Mouse (Mus musculus) left cerebral cortex, postnatal 25 days (tissue): ENCODE measurements around the gene Tob2. TPM values are rescaled to one million over a fixed set of nuclear protein-coding genes. Genes with fewer than 3 reads are reported as not detected.

Experiments
- DNase-seq, 2 experiments: peaks; one replicate each; pipeline ENCODE4 v3.0.0; 2022; ENCODE audit warnings: low spot score in 2 of 2, mixed read lengths in 1 of 2
- intact Hi-C: fragments of 180-260 bp; cut with DNase I; formaldehyde crosslinking; loops from one replicate; pipeline ENCODE4 v1.15.1; 2025
- total RNA-seq, 2 experiments: library from RNA; stranded (reverse); gene quantifications; 2 replicates each; pipeline ENCODE4 v1.2.3; 2021

The Tob2 gene
- total RNA-seq, 2 experiments from 2014 or later: 25.5 to 27.2 TPM

DNA sequence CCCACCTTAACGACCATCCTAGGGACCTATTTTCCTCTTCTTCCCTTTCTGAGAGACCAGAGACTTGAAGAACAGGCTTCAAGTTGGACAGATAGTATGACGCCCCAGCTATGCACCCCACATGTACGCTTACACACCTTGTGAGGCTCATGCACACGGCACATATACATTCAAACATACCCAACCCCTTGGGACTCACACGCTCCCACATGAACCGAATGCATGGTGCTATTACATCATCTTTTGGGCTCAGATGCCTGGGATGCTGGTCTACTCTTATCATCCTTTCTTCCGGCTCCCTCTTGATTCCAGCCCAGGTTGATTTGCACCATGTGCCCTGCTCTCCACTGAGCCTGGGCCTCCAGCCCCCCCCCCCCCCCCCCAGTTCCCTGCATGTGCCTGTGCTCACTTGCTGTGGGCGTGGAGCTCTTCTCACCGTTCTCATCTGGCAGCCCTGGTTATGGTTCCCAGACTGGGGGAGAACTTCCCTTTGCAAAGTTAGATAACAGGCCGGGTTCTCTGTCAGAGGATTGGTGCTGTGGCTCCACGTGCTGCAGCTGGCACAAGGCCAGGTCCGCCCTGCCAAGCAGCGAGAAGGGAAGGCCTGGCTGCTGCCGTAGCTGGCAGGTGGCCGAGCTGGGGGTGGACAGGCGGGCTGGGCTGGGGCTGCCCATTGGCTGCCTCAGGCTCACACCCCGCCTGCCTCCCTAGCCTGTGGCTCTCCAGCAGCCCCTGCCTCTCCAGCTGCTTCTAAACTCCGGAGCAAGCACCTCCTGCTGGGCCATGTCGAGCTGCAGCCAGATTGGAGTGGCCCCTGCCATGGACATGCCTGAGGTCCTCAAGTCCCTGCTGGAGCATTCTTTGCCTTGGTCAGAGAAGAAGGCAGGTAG is 56.4 kb downstream of the Tob2 start, which contains the start of gene Tef:
TSS of gene Tef (plus strand) at position 421 of the 890 bp plus-strand sequence.
- DNase-seq: peak; percentile 100
- intact Hi-C loops: loop anchor here (1.0 kb wide), 1 partner anchor 8 kb away; no protein-coding TSS in a partner anchor

DNA sequence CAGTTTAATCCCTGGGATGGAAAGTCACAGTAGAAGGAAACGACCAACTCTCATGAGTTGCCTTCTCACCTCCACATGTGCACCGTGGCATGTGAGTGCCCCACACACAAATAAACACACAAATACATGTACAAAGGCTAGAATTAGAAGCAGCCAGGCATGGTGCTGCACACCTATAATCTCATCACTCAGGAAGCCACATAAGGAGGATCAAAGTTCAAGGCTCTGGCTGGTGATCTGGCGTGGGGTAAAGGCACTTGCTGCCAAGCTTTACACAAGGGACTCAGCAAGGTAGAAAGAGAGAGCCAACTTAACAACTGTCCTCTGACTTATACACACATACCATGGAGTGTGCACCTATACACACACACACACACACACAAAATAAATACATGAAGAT is 58.2 kb downstream of the Tob2 start:
- no peak for DNase-seq
- intact Hi-C loops: no loop called here

- no peak for DNase-seq
- intact Hi-C loops: no loop called here
Measured at GRCm38 (mm10) chr15:81798421-81798820, 60.2 kb downstream of the Tob2 start.

Other genes starting within 250 kb of the Tob2 start
- 10 to 100 TPM; 30.2 to 34.0 TPM for gene L3mbtl2, start 194.9 kb downstream of the Tob2 start, total RNA-seq
- gene Chadl, start 161.5 kb downstream of the Tob2 start, total RNA-seq: 10 to 100 TPM; 16.2 to 20.7 TPM
- 100 to 1,000 TPM; 174 to 178 TPM for gene Zc3h7b, start 113.7 kb downstream of the Tob2 start, total RNA-seq
- gene Rangap1, start 113.3 kb downstream of the Tob2 start, total RNA-seq: 100 to 1,000 TPM; 210 to 216 TPM
- 100 to 1,000 TPM; 220 to 246 TPM for gene Tef, start 56.4 kb downstream of the Tob2 start, total RNA-seq
- gene Phf5a, start 13.1 kb upstream of the Tob2 start, total RNA-seq: 10 to 100 TPM; 33.7 to 34.7 TPM
- gene Aco2, start 13.5 kb upstream of the Tob2 start, total RNA-seq: 100 to 1,000 TPM; 423 to 442 TPM
- 10 to 100 TPM; 49.8 to 56.5 TPM for gene Polr3h, start 67.4 kb upstream of the Tob2 start, total RNA-seq
- gene Csdc2, start 78.0 kb upstream of the Tob2 start, total RNA-seq: 10 to 100 TPM; 96.0 to 98.3 TPM
- gene Pmm1, start 102.1 kb upstream of the Tob2 start, total RNA-seq: 100 to 1,000 TPM; 203 to 208 TPM
- not detected for gene 1700029P11Rik, start 121.7 kb upstream of the Tob2 start, total RNA-seq
- gene Xrcc6, start 129.0 kb upstream of the Tob2 start, total RNA-seq: 10 to 100 TPM; 19.5 to 23.7 TPM
- gene Desi1, start 175.1 kb upstream of the Tob2 start, total RNA-seq: 100 to 1,000 TPM; 106 to 109 TPM
- gene Snu13, start 188.8 kb upstream of the Tob2 start, total RNA-seq: 100 to 1,000 TPM; 101 to 113 TPM
- not detected for gene 4930407I10Rik, start 200.4 kb upstream of the Tob2 start, total RNA-seq
- gene Mei1, start 211.2 kb upstream of the Tob2 start, total RNA-seq: 1 to 10 TPM; 2.5 to 2.8 TPM